Mouse (Mus musculus): ENCODE measurements at regions not wholly inside any gene's neighbourhood (a gene's known extent, or its start where the extent isn't known, plus 50 kb on each side); places are given as distances from the start of the nearest gene placed in this dataset.

- H3K4me3 ChIP-seq (replicated peaks): no peak overlapping the region
- H3K27me3 ChIP-seq (replicated peaks): no peaks in the 10 kb centered on the region
- no peaks in the 10 kb centered on the region for H3K4me1 ChIP-seq (replicated peaks)
- no peak overlapping the region for H3K9ac ChIP-seq
- WGBS: 27% methylated on average over 7 of the region's 7 CpGs
- H3K9me3 ChIP-seq: no peaks in the 10 kb centered on the region
- no peak overlapping the region for H3K27ac ChIP-seq
- no peak for ATAC-seq
- no peak overlapping the region for H3K4me2 ChIP-seq (replicated peaks)
- no peaks in the 10 kb centered on the region for H3K36me3 ChIP-seq
Observed at GRCm38 (mm10) chr1:121087124-121087887, 245.1 kb downstream of the Insig2 start.

- Histone ChIP-seq H3K4me2 (replicated peaks) (no peak overlapping the region), H3K9me3 (no peaks in the 10 kb centered on the region), H3K9ac (no peak overlapping the region), H3K4me1 (replicated peaks) (no peaks in the 10 kb centered on the region), H3K27me3 (replicated peaks) (no peaks in the 10 kb centered on the region), H3K4me3 (replicated peaks) (no peak overlapping the region), H3K36me3 (no peaks in the 10 kb centered on the region), H3K27ac (no peak overlapping the region)
- 79% methylated on average over 4 of the region's 4 CpGs for WGBS
- no peak for ATAC-seq
Observed at GRCm38 (mm10) chr1:121090628-121091027, 241.8 kb downstream of the Insig2 start.

DNA sequence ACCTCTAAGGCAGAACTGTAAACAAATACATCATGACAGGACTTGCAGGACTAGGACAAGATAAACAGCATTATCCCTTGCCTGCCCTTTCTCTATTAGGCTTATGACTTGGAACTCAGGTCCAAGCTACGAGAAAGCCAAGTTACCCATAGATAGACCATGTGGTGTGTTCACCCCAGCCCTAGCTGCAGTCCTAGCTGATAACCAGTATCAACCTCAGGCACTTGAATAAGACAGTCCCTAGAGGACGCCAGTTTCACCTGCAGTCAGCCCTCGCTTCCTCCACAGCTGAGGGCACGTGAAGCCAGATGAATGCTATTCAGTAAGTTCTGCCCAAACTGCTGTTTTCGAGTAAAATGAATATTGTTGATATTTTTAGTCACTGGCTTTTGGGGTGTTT lies 239.5 kb downstream of the Insig2 start:
- Histone ChIP-seq H3K9ac (no peak overlapping the region), H3K4me3 (replicated peaks) (no peak overlapping the region), H3K4me1 (replicated peaks) (no peaks in the 10 kb centered on the region), H3K36me3 (no peaks in the 10 kb centered on the region), H3K27me3 (replicated peaks) (no peaks in the 10 kb centered on the region), H3K4me2 (replicated peaks) (no peak overlapping the region), H3K9me3 (no peaks in the 10 kb centered on the region), H3K27ac (no peak overlapping the region)
- WGBS: 60% methylated on average over 5 of the region's 5 CpGs
- no peak for ATAC-seq

DNA sequence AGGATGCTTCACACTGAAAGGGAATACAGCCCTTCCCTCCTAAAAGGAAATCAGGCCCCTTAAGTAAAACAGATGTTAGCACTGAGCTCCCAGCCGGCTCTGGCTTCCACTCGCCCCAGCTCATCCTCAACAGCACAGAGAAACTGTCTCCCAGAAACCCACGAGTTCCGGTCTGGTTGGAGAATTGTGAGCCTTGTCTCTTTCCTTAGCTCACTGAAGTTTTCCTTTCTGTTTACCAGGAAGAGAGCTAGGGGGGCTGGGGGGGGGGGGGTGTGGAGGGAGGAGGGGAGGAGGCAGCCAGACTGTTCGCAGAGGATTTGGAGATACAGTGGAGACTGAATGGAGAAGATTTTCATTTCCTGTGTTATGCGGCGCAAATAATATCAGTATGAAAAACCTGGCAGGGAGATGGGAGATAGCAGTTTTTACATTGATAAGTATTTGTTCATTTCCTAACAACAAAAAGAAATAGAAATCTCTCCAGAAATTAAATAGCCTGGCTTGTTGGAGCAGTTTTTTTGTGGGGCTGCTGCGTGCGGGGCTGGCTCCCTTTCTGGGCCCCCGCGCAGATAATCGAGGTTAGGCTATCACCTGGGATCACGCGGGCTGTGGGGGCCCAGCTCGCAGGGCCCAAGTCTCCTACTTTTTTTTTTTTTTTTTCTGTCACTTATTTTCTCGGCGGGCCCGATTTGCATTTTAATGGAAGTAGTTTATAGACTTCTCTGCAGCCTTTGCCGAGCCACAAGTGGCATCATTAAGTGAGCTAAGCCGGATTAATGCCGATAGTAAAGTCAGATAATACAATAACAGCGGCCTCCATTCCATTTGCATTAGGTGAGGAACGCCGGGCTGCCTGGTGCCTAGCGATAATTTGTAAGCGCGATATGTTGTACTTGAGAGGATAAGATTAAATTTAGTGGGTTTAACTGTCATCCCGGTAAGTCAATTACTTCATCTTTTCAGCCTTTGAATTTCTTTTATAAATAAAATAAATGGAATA lies 235.5 kb downstream of the Insig2 start:
- Histone ChIP-seq H3K36me3 (no peaks in the 10 kb centered on the region), H3K9me3 (no peaks in the 10 kb centered on the region), H3K27ac (no peak overlapping the region), H3K4me2 (replicated peaks) (peak overlapping the region; percentile 66), H3K9ac (no peak overlapping the region), H3K4me3 (replicated peaks) (peak overlapping the region; percentile 25), H3K27me3 (replicated peaks) (no peaks in the 10 kb centered on the region), H3K4me1 (replicated peaks) (no peaks in the 10 kb centered on the region)
- 4% methylated on average over 28 of the region's 28 CpGs for WGBS
- ATAC-seq: peak; percentile 63

DNA sequence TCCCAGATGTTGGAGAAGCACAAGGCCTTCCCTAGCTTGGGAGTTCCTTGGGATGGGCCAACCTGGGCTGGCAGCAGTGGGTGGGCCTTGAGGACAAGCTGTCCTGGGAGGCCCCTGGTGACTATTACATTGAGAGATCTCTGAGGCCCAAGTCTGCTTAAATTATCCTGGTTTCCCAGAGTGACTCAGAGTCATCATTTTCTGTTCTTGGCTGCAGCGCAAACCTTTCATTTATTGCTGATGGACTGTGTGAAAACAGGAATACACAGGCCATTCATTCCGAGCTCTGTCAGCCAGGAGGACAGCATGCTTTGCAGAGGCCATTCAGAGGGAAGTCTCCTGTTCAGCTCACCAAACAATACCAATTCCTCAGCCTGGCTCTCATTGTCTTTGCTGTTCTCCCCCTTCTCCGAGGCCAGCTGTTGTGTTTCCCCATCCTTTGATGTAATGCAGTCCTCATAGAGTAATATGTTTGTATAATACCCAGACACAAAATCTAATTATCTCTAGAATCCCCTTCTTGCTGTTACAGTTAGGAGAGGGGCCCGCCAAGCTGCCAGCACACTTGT lies 220.5 kb downstream of the Insig2 start:
- H3K36me3 ChIP-seq: no peaks in the 10 kb centered on the region
- H3K4me3 ChIP-seq (replicated peaks): no peak overlapping the region
- H3K27me3 ChIP-seq (replicated peaks): no peaks in the 10 kb centered on the region
- no peaks in the 10 kb centered on the region for H3K9me3 ChIP-seq
- ATAC-seq: 0 out of 2 replicates have a peak, but pooled peaks have one; percentile 49
- H3K4me2 ChIP-seq (replicated peaks): no peak overlapping the region
- no peak overlapping the region for H3K9ac ChIP-seq
- WGBS: 36% methylated on average over 4 of the region's 4 CpGs
- H3K4me1 ChIP-seq (replicated peaks): 0 out of 2 replicates have a peak, but pooled peaks cover 2% of the 10 kb centered on the region
- H3K27ac ChIP-seq: peak overlapping the region; percentile 32; the same call in 1 of the 2 replicates

GRCm38 (mm10) chr1:121112464-121112863 lies 219.9 kb downstream of the Insig2 start:
- H3K9me3 ChIP-seq: no peaks in the 10 kb centered on the region
- H3K4me3 ChIP-seq (replicated peaks): no peak overlapping the region
- no peaks in the 10 kb centered on the region for H3K36me3 ChIP-seq
- H3K4me1 ChIP-seq (replicated peaks): 0 out of 2 replicates have a peak, but pooled peaks cover 2% of the 10 kb centered on the region
- no peak overlapping the region for H3K9ac ChIP-seq
- ATAC-seq: no peak; the same call in 1 of the 2 replicates
- 19% methylated on average over 1 of the region's 1 CpGs for WGBS
- no peaks in the 10 kb centered on the region for H3K27me3 ChIP-seq (replicated peaks)
- H3K27ac ChIP-seq: 0 out of 2 replicates have a peak overlapping the region, but pooled peaks have one; percentile 32
- no peak overlapping the region for H3K4me2 ChIP-seq (replicated peaks)

- ATAC-seq: peak; percentile 63; the same call in 1 of the 2 replicates
- WGBS: 43% methylated on average over 5 of the region's 5 CpGs
Observed at GRCm38 (mm10) chr1:121116626-121117025, 215.8 kb downstream of the Insig2 start.

GRCm38 (mm10) chr1:121123436-121123835 lies 209.0 kb downstream of the Insig2 start:
- H3K27me3 ChIP-seq (replicated peaks): no peaks in the 10 kb centered on the region
- no peak overlapping the region for H3K27ac ChIP-seq
- no peak overlapping the region for H3K4me2 ChIP-seq (replicated peaks)
- no peaks in the 10 kb centered on the region for H3K9me3 ChIP-seq
- H3K36me3 ChIP-seq: no peaks in the 10 kb centered on the region
- no peak for ATAC-seq
- no peak overlapping the region for H3K9ac ChIP-seq
- H3K4me3 ChIP-seq (replicated peaks): no peak overlapping the region
- no peaks in the 10 kb centered on the region for H3K4me1 ChIP-seq (replicated peaks)

More at GRCm38 (mm10) chr1:121116626-121117025, 215.8 kb downstream of the Insig2 start:
- Histone ChIP-seq H3K9me3 (no peaks in the 10 kb centered on the region), H3K4me1 (replicated peaks) (0 out of 2 replicates have a peak, but pooled peaks cover 2% of the 10 kb centered on the region), H3K9ac (no peak overlapping the region), H3K4me3 (replicated peaks) (no peak overlapping the region), H3K27ac (no peak overlapping the region), H3K27me3 (replicated peaks) (no peaks in the 10 kb centered on the region), H3K36me3 (no peaks in the 10 kb centered on the region), H3K4me2 (replicated peaks) (no peak overlapping the region)

DNA sequence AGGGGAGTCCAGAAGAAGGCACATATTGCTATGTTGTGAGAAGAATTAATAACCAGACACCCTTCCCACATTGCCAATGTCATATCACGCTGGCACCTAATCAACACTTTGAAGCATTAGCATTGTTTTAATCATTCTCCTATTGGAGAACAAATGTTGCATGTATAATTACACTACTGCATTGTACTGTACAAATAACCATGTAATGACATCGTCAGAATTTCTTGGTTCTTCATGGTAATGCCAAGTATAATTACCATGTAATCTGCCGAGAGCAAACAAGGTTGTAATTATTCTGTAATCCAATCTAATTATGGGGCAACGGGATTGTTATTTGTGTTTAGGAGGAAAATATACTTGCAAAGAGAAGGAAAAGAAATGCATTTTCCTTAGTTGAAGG lies 196.1 kb downstream of the Insig2 start:
- Histone ChIP-seq H3K4me2 (replicated peaks) (no peak overlapping the region), H3K9me3 (no peaks in the 10 kb centered on the region), H3K9ac (no peak overlapping the region), H3K27me3 (replicated peaks) (no peaks in the 10 kb centered on the region), H3K4me1 (replicated peaks) (no peaks in the 10 kb centered on the region), H3K27ac (no peak overlapping the region), H3K4me3 (replicated peaks) (no peak overlapping the region), H3K36me3 (no peaks in the 10 kb centered on the region)
- WGBS: 86% methylated on average over 4 of the region's 4 CpGs
- ATAC-seq: no peak

DNA sequence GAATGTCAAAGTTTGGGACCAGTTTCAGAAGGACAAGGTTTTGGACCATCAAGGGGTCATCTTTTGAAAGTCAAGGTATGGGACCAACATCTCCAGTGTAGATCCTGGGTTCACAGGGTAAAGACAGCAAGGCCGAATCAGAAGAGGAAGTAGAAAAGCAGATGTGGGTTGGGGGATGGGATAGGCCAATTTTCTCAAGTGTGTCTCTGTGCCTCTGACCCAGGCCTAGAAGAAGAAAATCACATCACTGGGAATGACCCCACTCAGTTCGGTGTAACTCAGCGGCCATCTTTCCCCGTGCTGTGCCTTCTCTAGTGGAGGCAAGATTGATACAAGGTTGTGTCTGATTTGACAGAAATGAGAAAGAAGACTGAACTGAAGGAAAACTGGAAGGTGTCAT lies 195.5 kb downstream of the Insig2 start:
- no peak for ATAC-seq
- no peak overlapping the region for H3K4me3 ChIP-seq (replicated peaks)
- 88% methylated on average over 4 of the region's 4 CpGs for WGBS
- no peak overlapping the region for H3K27ac ChIP-seq
- no peak overlapping the region for H3K9ac ChIP-seq
- H3K4me2 ChIP-seq (replicated peaks): no peak overlapping the region
- H3K9me3 ChIP-seq: no peaks in the 10 kb centered on the region
- no peaks in the 10 kb centered on the region for H3K36me3 ChIP-seq
- no peaks in the 10 kb centered on the region for H3K27me3 ChIP-seq (replicated peaks)
- H3K4me1 ChIP-seq (replicated peaks): no peaks in the 10 kb centered on the region

- 79% methylated on average over 1 of the region's 1 CpGs for WGBS
- H3K4me3 ChIP-seq (replicated peaks): no peak overlapping the region
- ATAC-seq: no peak
- no peak overlapping the region for H3K4me2 ChIP-seq (replicated peaks)
- H3K9ac ChIP-seq: no peak overlapping the region
- no peaks in the 10 kb centered on the region for H3K4me1 ChIP-seq (replicated peaks)
- no peaks in the 10 kb centered on the region for H3K36me3 ChIP-seq
- H3K9me3 ChIP-seq: no peaks in the 10 kb centered on the region
- H3K27ac ChIP-seq: no peak overlapping the region
- no peaks in the 10 kb centered on the region for H3K27me3 ChIP-seq (replicated peaks)
Observed at GRCm38 (mm10) chr1:121144981-121145380, 187.4 kb downstream of the Insig2 start.

DNA sequence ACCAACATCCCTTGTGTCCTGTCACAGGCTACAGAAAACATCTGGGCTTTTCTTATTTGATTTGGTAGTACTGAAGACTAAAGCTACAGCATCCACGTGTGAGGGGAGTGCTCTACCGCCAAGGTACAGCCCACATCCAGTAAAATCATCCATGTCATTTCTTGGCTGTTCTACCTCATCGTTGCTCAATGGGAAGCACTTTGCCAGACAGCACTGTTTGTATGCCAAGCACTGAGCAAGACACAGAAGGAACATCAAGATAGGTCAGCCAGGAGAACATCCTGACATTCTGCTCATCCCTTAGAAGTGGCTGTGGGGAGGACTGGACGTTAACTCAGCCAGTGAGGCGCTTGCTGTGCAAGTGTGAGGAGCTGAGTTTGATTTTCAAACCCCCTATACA lies 178.9 kb downstream of the Insig2 start:
- WGBS: 70% methylated on average over 5 of the region's 5 CpGs
- Histone ChIP-seq H3K27ac (no peak overlapping the region), H3K27me3 (replicated peaks) (no peaks in the 10 kb centered on the region), H3K4me1 (replicated peaks) (no peaks in the 10 kb centered on the region), H3K9ac (no peak overlapping the region), H3K9me3 (no peaks in the 10 kb centered on the region), H3K4me2 (replicated peaks) (no peak overlapping the region), H3K4me3 (replicated peaks) (no peak overlapping the region), H3K36me3 (no peaks in the 10 kb centered on the region)
- ATAC-seq: no peak
